Mouse (Mus musculus) thymus, adult 18-20 months (tissue): ENCODE results near the gene Sipa1l3.

Experiments used
- DNase-seq, 2 experiments: peaks; one replicate each; pipeline ENCODE4 v3.0.0; 2022; ENCODE audit warnings: mixed read lengths in 2 of 2

Sipa1l3 gene

DNA sequence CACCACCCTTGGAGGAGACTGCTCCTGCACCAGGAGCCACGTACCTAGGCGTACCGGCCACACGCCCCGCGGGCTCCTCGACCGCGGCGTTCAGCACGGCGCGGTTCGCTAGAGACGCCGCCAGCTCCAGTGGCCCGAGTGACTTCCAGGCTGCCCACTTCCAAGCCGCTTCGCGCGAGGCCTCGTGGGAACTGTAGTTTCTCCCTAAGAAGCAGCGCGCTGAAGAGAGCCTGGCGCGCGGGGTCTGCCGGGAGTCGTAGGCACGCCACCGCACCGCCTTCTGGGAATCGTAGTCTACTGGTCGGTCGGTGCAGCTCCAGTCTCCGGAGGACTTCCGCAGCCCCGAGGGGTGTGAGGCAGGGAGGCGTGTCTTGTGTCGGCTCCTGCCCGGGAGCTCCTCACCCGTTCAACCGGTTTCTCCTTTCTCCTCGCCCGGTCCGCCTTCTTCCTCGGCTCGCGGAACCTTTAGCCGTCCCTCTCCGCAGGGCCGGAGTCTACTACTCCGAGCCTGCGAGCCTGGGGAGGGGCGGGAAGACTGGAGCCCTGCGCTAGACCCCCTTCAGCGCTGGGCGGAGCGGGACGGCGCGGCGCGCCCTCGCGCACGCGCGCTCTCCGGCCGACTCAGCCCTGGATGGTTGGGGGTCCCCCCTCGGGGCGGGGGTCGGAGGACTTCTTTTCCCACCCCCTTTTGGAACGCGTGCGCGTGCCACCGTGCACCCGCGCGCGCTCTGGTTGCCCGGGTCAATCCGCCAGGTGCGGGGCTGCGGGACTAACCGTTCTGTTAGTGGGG is at the start of gene Sipa1l3:
Gene Sipa1l3 (minus strand): TSS at position 221 of the 790 bp plus-strand sequence.
- peak; percentile 96 to 97 for DNase-seq

DNA sequence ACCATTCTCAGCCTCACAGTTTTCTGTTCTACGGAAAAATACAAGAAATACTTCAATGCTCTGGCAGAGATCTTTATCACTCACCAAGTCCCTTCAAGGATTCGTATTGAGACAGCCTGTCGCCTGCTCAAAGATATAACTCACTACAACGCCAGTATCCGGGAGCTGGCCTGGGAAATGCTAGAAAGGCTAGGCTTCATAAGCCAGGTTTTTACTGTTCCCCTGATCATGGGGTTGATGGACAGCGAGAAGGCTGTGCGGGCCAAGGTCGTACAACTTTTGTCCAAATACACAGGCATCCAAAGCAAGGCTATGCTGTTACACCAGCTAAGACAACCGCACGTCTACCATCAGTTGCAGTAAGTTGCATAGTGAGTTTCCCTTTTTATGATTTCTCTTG is 44.6 kb upstream of the Sipa1l3 start:
- DNase-seq = no peak

DNA sequence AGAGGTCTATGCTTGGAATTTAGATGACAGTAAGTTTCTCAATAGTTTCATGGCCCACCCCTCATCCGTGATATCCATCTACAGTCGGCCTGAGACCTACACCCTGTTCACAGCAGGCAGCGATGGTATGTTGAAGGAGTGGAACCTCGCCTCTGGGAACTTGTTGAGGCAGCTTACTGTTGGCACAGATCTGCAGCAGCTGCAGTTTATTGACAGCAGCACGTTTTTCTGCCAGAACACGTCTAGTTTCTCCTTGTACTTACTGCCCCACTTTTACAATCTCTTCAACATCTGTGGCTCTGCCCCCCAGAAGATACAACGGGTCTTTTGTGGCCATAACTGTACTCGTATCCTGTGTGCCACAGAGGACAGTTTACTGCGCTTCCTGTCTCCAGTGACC is 42.6 kb upstream of the Sipa1l3 start:
- no peak for DNase-seq

DNA sequence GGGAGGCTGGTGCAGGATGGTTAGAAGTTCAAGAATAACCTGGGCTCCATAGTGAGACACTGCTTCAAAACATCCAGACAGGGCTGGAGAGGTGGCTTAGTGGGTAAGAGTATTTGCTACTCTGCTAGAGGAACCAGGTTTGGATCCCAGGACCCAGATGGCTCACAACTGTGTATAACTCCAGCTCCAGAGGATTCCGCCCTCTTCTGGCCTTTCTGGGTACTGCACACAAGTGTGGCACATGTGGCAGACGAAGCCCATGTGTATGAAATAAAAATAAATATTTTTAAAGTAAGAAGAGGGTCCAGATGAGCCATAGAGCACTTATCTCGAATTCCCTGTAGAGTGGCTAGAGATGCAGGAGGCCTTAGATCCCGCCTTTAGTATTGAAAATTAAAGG is 40.8 kb upstream of the Sipa1l3 start:
- DNase-seq = no peak

DNA sequence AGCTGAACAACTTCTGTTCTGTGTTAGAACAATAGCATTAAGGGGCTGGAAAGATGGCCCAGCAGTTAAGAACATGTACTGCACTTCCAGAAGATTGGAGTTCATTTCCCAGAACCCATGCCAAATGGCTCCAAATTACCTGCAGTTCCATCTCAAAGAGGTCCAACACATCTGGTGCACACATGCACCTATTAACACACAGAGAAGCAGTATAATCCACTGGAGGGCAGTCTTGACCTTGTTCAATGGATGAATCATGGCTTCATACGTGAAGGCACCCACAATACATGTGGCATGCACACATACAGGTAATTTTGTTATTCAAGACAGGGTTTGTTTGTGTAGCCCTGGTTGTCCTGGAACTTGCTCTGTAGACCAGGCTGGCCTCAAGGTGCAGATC is 40.3 kb upstream of the Sipa1l3 start:
- no peak for DNase-seq

DNA sequence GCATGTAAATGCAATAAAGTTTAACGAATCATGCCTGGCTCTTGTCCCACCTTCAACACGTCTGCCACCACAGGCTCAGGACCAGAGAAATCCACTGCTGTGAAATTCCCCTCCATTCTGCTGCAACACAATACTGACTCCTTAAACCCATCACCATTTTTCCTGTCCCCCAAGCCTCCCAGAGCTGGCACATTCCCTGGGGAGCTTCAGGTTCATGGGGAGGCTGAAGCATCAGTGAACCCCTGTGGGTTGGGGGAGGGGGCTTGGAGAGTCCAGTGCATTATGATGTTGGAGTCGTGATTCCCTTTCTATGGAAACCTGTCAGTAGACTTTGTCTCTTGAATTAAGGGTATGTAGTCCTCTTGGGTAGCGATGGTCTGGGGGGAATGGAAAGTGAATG is 37.8 kb upstream of the Sipa1l3 start:
- no peak for DNase-seq

DNA sequence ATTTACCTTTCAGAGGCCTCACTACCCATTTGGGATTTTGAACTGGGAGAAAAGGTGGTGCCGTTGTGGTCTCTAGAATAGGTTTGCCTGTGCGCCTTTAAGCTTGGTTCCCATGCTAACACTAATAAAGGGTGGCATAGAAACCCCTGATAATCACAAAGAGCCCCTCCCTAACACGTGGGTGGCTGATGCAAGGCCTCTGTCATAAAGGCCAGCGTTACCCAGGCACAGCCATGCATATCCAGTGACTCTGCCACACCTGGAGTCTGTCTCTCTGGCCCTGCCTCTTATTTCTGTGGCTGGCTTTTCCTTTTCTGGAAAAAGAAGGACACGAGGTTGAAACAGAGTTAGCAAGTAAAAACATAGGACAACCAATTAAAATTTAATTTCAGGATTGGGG is 37.1 kb upstream of the Sipa1l3 start:
- DNase-seq = no peak

DNA sequence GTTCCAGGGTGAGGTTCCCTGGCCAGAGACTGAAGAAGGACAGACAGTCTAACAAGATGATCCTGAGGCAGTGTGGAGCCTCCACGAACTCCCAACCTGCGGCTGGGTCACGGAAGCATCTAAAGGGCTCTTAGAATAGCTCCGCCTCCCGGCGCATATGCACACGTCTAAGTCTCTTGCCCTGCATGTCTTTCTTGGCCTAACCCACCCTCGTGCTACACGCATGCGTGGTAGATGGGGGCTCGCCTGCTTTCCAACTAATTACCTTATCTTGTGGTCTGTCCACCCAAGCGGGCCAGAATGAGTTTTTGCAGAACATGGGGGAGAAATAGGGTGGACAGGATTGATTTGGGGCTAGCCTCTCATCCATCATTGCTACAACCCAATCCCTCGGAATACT is 36.6 kb upstream of the Sipa1l3 start:
- DNase-seq = no peak

DNA sequence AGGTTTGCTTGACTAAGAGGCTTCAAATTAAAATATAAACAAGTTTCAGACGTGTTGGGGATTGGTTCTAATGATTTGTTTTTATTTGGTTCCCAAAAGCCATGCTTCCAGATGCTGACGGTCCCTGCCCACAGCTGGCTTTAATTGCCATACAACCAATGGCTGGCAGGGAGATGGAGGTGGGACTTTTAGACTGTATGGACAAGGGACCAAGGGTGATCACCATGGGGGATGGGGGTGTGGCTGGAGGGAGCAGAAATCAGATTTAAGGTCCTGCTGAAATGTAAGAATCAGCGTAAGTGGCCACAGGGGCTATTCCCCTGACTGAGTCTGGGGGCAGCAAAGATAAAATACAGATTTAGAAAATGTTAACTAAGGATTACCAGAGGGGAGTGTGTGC is 32.2 kb upstream of the Sipa1l3 start:
- DNase-seq = no peak

DNA sequence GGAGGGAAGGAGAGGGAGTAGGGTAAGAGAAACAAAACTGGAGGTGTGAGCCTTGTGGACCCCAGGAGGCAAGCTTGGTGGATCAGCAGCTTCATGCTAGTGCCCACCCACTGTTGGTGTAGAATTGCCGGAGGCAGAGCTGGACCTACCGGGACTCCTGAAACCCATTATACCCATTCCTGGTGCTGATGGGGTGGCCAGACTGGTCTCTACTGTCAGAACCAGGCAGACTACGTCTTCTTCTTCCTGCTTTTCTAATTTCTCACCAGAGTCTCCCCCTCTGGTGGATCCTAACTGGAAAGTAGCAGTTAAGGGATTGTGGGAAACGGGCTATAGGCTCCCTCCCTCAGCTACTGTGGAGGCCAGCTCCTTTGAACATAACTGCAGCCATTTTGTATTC is 23.2 kb upstream of the Sipa1l3 start:
- DNase-seq = no peak

DNA sequence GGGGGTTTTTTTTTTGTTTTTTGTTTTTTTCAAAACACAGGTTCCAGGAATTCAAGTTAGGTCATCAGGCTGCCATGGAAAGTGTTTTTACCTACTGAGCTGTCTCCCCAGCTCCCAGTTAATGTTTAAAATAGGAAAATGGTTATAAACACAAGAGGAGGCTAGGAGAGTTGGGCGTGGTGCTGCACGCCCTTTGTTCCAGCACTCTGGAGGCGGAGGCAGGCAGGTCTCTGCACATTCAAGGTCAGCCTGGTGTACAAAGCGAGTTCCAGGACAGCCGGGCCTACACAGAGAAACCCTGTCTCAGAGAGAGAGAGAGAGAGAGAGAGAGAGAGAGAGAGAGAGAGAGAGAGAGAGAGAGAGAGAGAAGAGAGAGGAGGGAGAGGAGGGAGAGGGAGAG is 22.7 kb upstream of the Sipa1l3 start:
- DNase-seq = no peak

DNA sequence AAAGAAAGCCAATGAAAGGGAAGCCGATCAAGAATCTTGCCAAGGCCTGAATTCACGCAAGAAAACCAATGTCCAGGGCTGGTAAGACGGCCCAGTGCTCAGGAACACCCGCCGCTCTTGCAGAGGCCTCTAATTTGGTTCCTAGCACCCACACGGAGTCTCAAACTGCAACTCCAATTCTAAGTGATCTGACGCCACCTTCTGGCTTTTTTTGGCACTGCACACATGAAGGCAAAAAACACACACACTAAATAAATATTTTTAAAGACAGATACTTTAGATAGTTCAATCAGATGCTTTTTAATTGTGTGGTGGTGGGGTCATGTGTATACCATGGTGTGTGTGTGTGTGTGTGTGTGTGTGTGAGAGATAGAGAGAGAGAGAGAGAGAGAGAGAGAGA is 22.2 kb upstream of the Sipa1l3 start:
- DNase-seq = no peak

DNA sequence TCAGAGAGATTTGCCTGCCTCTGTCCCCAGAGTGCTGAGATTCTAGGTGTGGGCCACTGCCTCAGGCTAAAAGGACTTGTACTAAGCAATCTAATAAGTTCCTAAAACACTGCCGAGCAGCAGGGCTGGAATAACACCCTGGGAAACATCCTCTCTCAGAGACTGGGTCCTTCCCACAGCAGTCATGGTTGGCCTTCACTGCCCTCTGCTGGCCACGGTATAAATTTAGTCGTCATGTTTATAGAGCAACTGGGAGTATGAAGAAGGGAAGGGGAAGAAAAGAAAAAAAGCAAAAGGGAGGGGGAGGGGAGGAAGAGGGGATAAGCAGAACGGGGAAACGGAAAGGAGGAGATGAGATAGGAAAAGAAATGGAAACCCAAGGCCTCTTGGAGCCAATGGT is 5.3 kb upstream of the Sipa1l3 start:
- peak in 1 of 2 experiments; percentile 28 for DNase-seq

DNA sequence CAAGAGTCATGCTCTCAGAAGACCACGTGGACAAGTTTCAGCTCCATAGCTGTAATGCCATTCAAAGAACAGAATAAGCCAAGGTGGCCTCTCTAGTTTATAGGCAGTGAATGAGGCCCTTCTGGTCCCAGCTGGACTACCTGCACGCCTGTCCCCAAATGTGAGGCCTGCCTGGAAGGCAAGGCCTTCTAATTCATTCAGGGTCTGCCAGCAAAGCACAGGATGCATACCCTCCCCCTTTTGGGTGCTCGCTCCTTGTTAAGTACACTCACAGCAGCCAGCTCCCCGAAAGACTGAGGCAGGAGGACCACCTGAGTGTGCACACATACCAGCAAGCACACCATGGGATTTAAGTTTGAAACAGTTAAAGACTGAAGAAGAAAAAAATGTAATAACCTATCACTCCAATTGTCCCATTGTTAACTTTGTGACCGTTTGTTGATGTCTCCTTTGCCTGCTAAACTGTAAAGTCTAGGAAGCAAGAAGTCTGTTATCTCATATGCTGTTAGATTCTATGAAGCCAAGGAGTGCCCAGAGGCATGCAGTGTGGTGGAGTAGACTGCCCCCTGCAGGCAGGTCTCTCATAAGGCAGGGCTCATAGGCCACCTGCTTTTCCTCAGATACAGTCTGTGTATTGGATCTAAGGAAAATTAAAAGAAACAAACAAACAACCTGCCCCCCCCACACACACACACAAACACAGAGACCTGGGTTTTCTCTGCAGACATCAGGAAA is 3.6 kb upstream of the Sipa1l3 start:
- peak; percentile 32 to 40 for DNase-seq

DNA sequence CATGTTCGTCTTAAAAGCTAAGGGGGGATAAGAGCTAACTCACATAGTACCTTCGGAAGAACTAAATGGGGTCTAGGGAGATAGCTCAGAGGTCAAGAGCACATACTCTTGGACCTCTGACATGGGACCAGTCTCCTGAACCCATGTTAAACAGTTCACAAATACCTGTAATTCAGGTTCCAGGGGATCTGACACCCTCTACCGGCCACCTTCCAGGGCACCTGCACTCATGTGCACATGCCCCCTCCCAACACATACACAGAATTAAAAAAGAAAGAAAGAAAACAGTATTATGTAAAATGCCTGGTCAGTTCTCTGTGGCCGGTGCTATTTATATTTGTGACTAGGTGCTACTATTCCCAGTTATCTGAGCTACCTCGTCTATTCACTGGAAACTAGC is 2.9 kb upstream of the Sipa1l3 start:
- no peak for DNase-seq

DNA sequence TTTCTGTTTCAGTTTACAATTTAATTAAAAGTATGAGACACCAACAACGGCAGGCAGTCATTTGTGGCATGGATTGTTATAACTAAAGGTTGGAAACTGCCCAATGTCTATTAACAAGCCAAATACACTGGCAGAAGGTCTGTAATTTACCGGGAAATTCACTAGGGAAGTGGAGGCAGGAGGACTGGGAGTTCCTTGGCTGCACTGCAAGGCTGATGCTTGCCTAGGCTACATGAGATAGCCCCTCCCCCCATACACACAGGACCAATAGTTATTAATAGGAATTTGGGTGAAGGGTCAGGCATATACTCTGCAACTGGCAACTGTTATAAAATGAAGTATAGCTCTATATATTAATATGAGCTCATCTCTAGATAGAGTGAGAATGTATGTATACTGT is 2.4 kb upstream of the Sipa1l3 start:
- no peak for DNase-seq

DNA sequence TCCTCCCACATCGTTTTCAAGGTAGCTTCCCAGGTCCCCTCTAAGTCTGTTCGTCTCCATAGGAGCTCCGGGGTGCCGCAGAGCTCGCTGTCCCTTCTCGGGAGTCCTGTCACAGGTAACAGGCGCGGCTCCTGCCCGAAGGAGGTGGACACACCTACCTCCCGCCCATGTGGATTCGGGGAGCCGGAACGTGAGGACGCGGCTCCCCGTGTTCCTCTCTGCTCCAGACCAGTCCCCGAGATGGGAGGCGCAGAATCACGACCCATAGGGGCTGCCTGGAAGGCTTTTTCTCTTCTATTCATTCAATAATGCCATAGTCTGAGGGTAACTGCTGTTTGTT is 740 bp upstream of the Sipa1l3 start:
- DNase-seq = no peak

DNA sequence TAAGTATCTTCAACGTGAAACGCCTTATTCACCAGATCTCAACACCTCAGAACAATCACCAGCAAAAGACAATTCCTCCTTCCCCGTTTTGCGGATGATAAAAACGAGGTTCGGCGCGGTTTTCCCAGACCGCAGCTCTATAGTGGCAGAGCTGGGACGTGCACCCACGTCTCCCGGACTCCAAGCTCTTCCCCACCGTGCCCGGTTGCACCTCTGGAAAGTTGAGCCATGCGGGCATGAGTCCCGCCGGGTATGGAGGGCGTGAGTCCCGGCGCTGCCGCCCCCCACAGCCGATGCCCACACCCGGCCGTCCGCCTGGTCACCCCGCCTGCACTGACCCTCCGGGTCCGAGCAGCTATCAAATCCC is 404 bp downstream of the Sipa1l3 start:
- no peak for DNase-seq

DNA sequence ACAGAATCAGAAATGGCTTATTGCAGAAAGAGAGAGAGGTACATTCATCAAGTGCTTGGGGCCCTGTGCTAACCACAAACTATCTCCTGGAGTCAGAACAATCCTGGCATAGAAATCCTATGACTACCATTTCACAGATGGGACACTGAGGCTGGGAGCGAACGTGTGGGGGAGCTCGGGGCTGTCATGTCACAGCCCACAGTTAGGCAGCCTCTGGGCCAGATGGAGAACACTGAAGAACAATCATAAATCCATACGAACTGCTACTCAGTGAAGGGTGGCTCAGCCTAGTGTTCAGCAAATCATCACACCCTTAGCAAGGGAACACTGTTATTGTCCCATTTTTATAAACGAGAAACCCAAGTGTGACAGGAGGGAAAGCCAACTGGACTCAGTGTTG is 1.3 kb downstream of the Sipa1l3 start:
- DNase-seq = no peak

DNA sequence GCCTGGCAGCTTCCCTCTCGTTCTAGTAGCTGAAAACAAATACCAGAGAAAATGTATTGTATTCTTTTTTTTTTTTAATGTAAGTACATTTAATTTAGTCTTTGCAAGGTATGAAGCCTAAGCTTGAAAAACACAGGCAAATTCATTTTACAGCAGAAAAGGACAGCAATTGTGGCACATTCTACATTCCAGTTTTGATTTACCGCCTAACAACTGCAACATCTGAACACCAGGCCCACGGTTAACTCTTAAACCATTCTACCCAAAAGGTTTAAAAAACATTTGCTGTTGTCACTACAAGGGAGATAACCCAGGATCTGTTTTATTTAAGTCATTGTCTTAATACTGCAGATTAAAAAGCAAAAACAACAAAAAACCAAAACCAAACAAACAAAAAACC is 2.8 kb downstream of the Sipa1l3 start:
- no peak for DNase-seq

DNA sequence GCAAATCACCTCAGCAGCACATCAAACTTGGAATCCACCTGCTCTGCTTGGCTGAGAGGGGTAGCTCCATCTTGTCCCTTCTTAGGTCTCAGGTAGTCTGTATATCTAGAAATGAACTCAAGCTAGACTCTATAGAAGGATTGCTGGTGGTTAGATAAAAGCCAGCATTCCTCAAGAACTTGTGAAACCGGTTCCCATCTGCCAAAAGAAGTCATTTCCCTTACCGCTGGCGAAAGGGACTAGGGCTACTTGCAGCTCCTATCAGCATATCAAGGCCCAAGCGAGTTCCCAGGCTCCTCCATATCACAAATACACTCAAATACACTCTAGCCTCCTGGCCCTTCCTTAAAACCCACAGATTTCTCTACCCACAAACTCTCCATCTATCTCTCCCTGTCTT is 5.7 kb downstream of the Sipa1l3 start:
- no peak for DNase-seq

DNA sequence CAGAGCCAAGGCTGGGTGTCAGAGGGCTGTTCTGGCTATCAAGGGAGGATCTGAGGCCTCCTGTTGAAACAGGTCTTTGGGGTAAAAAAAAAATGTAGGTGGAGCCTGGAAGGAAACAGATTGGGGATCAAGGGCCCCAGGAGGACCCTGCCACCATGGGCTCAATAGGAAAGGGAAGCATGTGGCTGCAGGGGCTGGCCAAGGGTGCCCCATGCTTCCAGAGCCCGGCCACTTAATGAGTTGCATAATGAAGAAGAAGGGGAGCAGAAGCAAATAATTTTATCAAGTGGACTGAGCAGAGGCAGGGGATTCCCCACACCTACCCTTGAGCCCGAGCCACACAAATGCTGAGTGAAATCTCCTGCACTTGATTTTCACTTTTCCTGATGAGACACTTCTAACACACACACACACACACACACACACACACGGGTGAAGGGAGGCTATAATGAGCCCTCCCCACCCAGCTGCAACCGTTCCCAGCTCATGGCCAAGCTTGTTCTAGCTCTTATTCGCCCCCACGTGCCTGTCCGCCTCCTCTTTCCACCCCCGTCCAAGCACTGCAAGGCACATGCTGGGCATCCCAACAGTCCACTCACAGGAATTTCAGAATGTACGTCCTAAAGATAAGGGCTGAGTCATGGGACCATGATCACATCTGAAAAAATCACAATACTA is 6.7 kb downstream of the Sipa1l3 start:
- no peak for DNase-seq

DNA sequence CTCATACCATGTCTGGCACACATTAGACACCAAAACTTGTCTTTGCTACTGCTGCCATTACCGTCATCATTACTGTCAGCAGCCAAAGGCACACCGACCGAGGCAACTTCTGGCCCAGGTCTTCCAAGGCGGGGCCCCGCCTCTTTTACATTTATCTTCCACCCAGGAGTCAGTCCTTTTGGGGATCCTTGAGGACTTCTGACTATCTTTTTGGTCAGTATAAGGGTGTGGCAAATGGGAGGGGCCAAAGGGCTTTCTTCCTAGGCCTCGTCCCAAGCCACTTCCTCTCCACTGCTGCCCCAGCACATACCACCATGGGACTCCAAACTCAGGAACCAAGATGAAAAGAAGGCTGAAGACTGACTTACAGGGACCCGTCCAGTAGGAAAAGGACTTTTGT is 9.9 kb downstream of the Sipa1l3 start:
- DNase-seq = no peak
